Mouse (Mus musculus): ENCODE data around the gene Acbd4. TPM values are rescaled to one million over a fixed set of nuclear protein-coding genes. Genes with fewer than 3 reads are reported as not detected.

The Acbd4 gene
- total and polyA plus RNA-seq, 2 experiments from 2014 or later: 27.1 to 28.5 TPM

- no peak overlapping the region for H3K9ac ChIP-seq
- TF ChIP-seq CTCF (IDR thresholded peaks at IDR 0.05; ENCODE audit: low read depth): no peak
- WGBS: 82% methylated on average over 7 of the region's 7 CpGs
- no peak overlapping the region for H3K4me2 ChIP-seq (ENCODE audit: low read depth)
- H3K27ac ChIP-seq (ENCODE audit: low read depth, low read length): no peak overlapping the region
- no peaks in the 10 kb centered on the region for H3K36me3 ChIP-seq (ENCODE audit: insufficient read depth)
- ATAC-seq: no peak
- H3K9me3 ChIP-seq (ENCODE audit: low read length): no peaks in the 10 kb centered on the region
- H3K4me1 ChIP-seq (ENCODE audit: insufficient read depth): 0 out of 2 replicates have a peak, but pooled peaks cover 16% of the 10 kb centered on the region
- H3K4me3 ChIP-seq (ENCODE audit: low read depth, low read length): no peak overlapping the region
- DNase-seq: no peak
- H3K27me3 ChIP-seq (ENCODE audit: insufficient read depth, low read length): peaks cover 7% of the 10 kb centered on the region; the same call in 1 of the 2 replicates
Measured at GRCm38 (mm10) chr11:103104469-103104868, 3.0 kb downstream of the Acbd4 start.

GRCm38 (mm10) chr11:103105180-103105725, 3.8 kb downstream of the Acbd4 start:
- H3K4me1 ChIP-seq (ENCODE audit: insufficient read depth): 0 out of 2 replicates have a peak, but pooled peaks cover 16% of the 10 kb centered on the region
- H3K27ac ChIP-seq (ENCODE audit: low read depth, low read length): no peak overlapping the region
- H3K4me2 ChIP-seq (ENCODE audit: low read depth): no peak overlapping the region
- no peak overlapping the region for H3K9ac ChIP-seq
- H3K27me3 ChIP-seq (ENCODE audit: insufficient read depth, low read length): peaks cover 7% of the 10 kb centered on the region; the same call in 1 of the 2 replicates
- TF ChIP-seq CTCF (IDR thresholded peaks at IDR 0.05; ENCODE audit: low read depth): no peak
- no peak overlapping the region for H3K4me3 ChIP-seq (ENCODE audit: low read depth, low read length)
- ATAC-seq: no peak
- H3K36me3 ChIP-seq (ENCODE audit: insufficient read depth): no peaks in the 10 kb centered on the region
- no peak for DNase-seq
- WGBS: 61% methylated on average over 14 of the region's 14 CpGs
- H3K9me3 ChIP-seq (ENCODE audit: low read length): no peaks in the 10 kb centered on the region

- 85% methylated on average over 6 of the region's 6 CpGs for WGBS
- ATAC-seq (no peak), DNase-seq (no peak)
- no peak overlapping the region for H3K9ac ChIP-seq
- no peak overlapping the region for H3K27ac ChIP-seq (ENCODE audit: low read depth, low read length)
- H3K4me3 ChIP-seq (ENCODE audit: low read depth, low read length): no peak overlapping the region
- no peaks in the 10 kb centered on the region for H3K36me3 ChIP-seq (ENCODE audit: insufficient read depth)
- no peak overlapping the region for H3K4me2 ChIP-seq (ENCODE audit: low read depth)
- peaks cover 4% of the 10 kb centered on the region; the same call in 1 of the 2 replicates for H3K27me3 ChIP-seq (ENCODE audit: insufficient read depth, low read length)
- 0 out of 2 replicates have a peak, but pooled peaks cover 16% of the 10 kb centered on the region for H3K4me1 ChIP-seq (ENCODE audit: insufficient read depth)
- H3K9me3 ChIP-seq (ENCODE audit: low read length): no peaks in the 10 kb centered on the region
- no peak for TF ChIP-seq CTCF (IDR thresholded peaks at IDR 0.05; ENCODE audit: low read depth)
Measured at GRCm38 (mm10) chr11:103105810-103106209, 4.3 kb downstream of the Acbd4 start.

GRCm38 (mm10) chr11:103106386-103106785, 4.9 kb downstream of the Acbd4 start:
- H3K9me3 ChIP-seq (ENCODE audit: low read length): no peaks in the 10 kb centered on the region
- no peak overlapping the region for H3K4me3 ChIP-seq (ENCODE audit: low read depth, low read length)
- H3K4me2 ChIP-seq (ENCODE audit: low read depth): no peak overlapping the region
- WGBS: 49% methylated on average over 4 of the region's 4 CpGs
- H3K27ac ChIP-seq (ENCODE audit: low read depth, low read length): no peak overlapping the region
- 0 out of 2 replicates have a peak, but pooled peaks cover 12% of the 10 kb centered on the region for H3K4me1 ChIP-seq (ENCODE audit: insufficient read depth)
- no peak for TF ChIP-seq CTCF (IDR thresholded peaks at IDR 0.05; ENCODE audit: low read depth)
- no peak for ATAC-seq
- H3K9ac ChIP-seq: no peak overlapping the region
- peaks cover 2% of the 10 kb centered on the region for H3K27me3 ChIP-seq (ENCODE audit: insufficient read depth, low read length)
- DNase-seq: no peak
- H3K36me3 ChIP-seq (ENCODE audit: insufficient read depth): no peaks in the 10 kb centered on the region

- H3K9me3 ChIP-seq (ENCODE audit: low read length): no peaks in the 10 kb centered on the region
- H3K4me2 ChIP-seq (ENCODE audit: low read depth): peak overlapping the region; percentile 46
- no peak for TF ChIP-seq CTCF (IDR thresholded peaks at IDR 0.05; ENCODE audit: low read depth)
- no peak for DNase-seq
- no peaks in the 10 kb centered on the region for H3K36me3 ChIP-seq (ENCODE audit: insufficient read depth)
- peaks cover 14% of the 10 kb centered on the region; the same call in 1 of the 2 replicates for H3K4me1 ChIP-seq (ENCODE audit: insufficient read depth)
- H3K27ac ChIP-seq (ENCODE audit: low read depth, low read length): no peak overlapping the region
- WGBS: 23% methylated on average over 10 of the region's 10 CpGs
- H3K9ac ChIP-seq: 0 out of 2 replicates have a peak overlapping the region, but pooled peaks have one; percentile 26
- H3K4me3 ChIP-seq (ENCODE audit: low read depth, low read length): no peak overlapping the region
- ATAC-seq: no peak
- H3K27me3 ChIP-seq (ENCODE audit: insufficient read depth, low read length): peaks cover 13% of the 10 kb centered on the region
Measured at GRCm38 (mm10) chr11:103111301-103111700, 9.8 kb downstream of the Acbd4 start.

GRCm38 (mm10) chr11:103111881-103112551, 10.5 kb downstream of the Acbd4 start:
- no peak for TF ChIP-seq CTCF (IDR thresholded peaks at IDR 0.05; ENCODE audit: low read depth)
- Histone ChIP-seq H3K36me3 (ENCODE audit: insufficient read depth) (no peaks in the 10 kb centered on the region), H3K27me3 (ENCODE audit: insufficient read depth, low read length) (peaks cover 13% of the 10 kb centered on the region), H3K9me3 (ENCODE audit: low read length) (no peaks in the 10 kb centered on the region), H3K4me2 (ENCODE audit: low read depth) (peak overlapping the region; percentile 46), H3K27ac (ENCODE audit: low read depth, low read length) (no peak overlapping the region), H3K4me1 (ENCODE audit: insufficient read depth) (peaks cover 14% of the 10 kb centered on the region; the same call in 1 of the 2 replicates), H3K9ac (peak overlapping the region; percentile 26), H3K4me3 (ENCODE audit: low read depth, low read length) (peak overlapping the region; percentile 21; the same call in 1 of the 2 replicates)
- no peak for ATAC-seq
- 2% methylated on average over 28 of the region's 28 CpGs for WGBS
- no peak for DNase-seq

GRCm38 (mm10) chr11:103112552-103112912, 11.1 kb downstream of the Acbd4 start:
- WGBS: 7% methylated on average over 9 of the region's 9 CpGs
- H3K36me3 ChIP-seq (ENCODE audit: insufficient read depth): no peaks in the 10 kb centered on the region
- no peak overlapping the region for H3K4me3 ChIP-seq (ENCODE audit: low read depth, low read length)
- H3K4me1 ChIP-seq (ENCODE audit: insufficient read depth): peaks cover 14% of the 10 kb centered on the region; the same call in 1 of the 2 replicates
- DNase-seq (no peak), ATAC-seq (no peak)
- no peak for TF ChIP-seq CTCF (IDR thresholded peaks at IDR 0.05; ENCODE audit: low read depth)
- peak overlapping the region; percentile 26; the same call in 1 of the 2 replicates for H3K9ac ChIP-seq
- H3K9me3 ChIP-seq (ENCODE audit: low read length): no peaks in the 10 kb centered on the region
- H3K27ac ChIP-seq (ENCODE audit: low read depth, low read length): no peak overlapping the region
- peaks cover 13% of the 10 kb centered on the region for H3K27me3 ChIP-seq (ENCODE audit: insufficient read depth, low read length)
- peak overlapping the region; percentile 46 for H3K4me2 ChIP-seq (ENCODE audit: low read depth)
